In genomic region chr1:32503381-32503780, GRCm38 (mm10) we compare ENCODE assay signal across 27 mouse cellular contexts. TPM values are rescaled to one million over a fixed set of nuclear protein-coding genes. Genes with fewer than 3 reads are reported as not detected.
DNase-seq lines count a peak whose midpoint lies in the region.
"Had no signal": no experiment of that assay in that cellular context is flagged by ENCODE, and none has a peak within 500 bp of the region (broad histone marks: within the 10 kb centered on the region; RNA-seq: fewer than 3 reads in every experiment).

No protein-coding gene starts in this region.

- peak; percentile 17 for DNase-seq in layer of hippocampus, adult 11-12 months (ENCODE audit: low spot score)
- no peak for DNase-seq in layer of hippocampus, postnatal 25 days (ENCODE audit: extremely low spot score in 1 of 2, low spot score in 1 of 2)
- DNase-seq in right cerebral cortex, adult 2 months (ENCODE audit: low spot score in 2 of 2): peak; percentile 35 to 44
- DNase-seq in right cerebral cortex, postnatal 10 days (ENCODE audit: low spot score in 2 of 2): no peak
- peak; percentile 36 to 60 for DNase-seq in left cerebral cortex, adult 9 months (ENCODE audit: low spot score in 2 of 2)
- DNase-seq in telencephalon, adult 2 months (ENCODE audit: low read depth, low spot score): peak; percentile 87
- no peak for DNase-seq in adrenal gland, adult 18-20 months (ENCODE audit: low spot score in 2 of 2)
- DNase-seq: adrenal gland, adult 2 months; adrenal gland, postnatal 36 days; B cell, adult 2 months; cerebellum, adult 2 months; cerebellum, postnatal 14 days; heart, adult 2 months; heart, postnatal 4 days; kidney, adult 9 months; kidney, postnatal 10 days; lung, embryonic 14.5 days; lung, postnatal 14 days; retina, postnatal 1 day; spleen, adult 18-20 months; thymus, adult 18-20 months; thymus, postnatal 4 days had no signal

RNA-seq across cellular contexts. Expression of gene Gm5415, which starts 43.7 kb away (rescaled TPM):
- total RNA-seq in layer of hippocampus, postnatal 25 days (2021): not detected
- total RNA-seq in adrenal gland, adult 18-20 months (2021): not detected
- total RNA-seq: adrenal gland, adult 2 months; adrenal gland, postnatal 36 days; gastrocnemius, adult 8-10 months; gastrocnemius, postnatal 4 days; heart, adult 2 months; heart, postnatal 4 days; layer of hippocampus, adult 18-20 months; layer of hippocampus, postnatal 14 days; liver, adult 2 months had no signal

Comparison
In these comparisons a context has a peak if more than half of its experiments do, and no peak if none do; other contexts are left out.
1. DNase-seq: peak in layer of hippocampus, adult 11-12 months (single experiment), right cerebral cortex, adult 2 months (2 of 2), left cerebral cortex, adult 9 months (2 of 2) and telencephalon, adult 2 months (single experiment); none in layer of hippocampus, postnatal 25 days (0 of 2), right cerebral cortex, postnatal 10 days (0 of 2) and adrenal gland, adult 18-20 months (0 of 2).